Mouse (Mus musculus) left cerebral cortex, adult 11 months (tissue): ENCODE measurements around the gene Pcdh7.
"Not testable (repeated sequence)": the region's sequence is repeated elsewhere in the genome, so short reads cannot be mapped to it uniquely, and the experiment has no call there.

Source experiments
- DNase-seq: peaks from one replicate; pipeline ENCODE4 v3.0.0; 2022; ENCODE audit warnings: low spot score

The Pcdh7 gene

GRCm38 (mm10) chr5:58118930-58119611, 401.3 kb downstream of the Pcdh7 start:
- no peak for DNase-seq

DNA sequence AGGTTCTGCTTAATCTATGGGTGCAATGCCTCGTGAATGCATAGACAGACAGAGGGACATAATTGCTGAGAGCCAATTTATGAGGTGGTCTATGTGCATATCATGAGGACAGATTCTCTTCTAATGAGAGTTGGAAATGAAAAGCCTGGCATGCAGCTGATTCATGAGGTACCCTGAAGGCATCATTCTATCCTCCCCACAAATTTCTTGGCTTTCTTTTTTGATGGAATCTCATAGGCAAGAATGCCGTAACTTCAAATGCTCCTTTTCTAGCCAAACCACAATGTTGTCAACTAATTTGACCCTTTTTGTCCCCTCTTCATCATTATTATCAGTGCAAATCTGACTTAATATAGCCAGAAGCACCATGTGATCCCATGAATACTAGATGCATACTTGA, 426.1 kb downstream of the Pcdh7 start:
- no peak for DNase-seq

DNA sequence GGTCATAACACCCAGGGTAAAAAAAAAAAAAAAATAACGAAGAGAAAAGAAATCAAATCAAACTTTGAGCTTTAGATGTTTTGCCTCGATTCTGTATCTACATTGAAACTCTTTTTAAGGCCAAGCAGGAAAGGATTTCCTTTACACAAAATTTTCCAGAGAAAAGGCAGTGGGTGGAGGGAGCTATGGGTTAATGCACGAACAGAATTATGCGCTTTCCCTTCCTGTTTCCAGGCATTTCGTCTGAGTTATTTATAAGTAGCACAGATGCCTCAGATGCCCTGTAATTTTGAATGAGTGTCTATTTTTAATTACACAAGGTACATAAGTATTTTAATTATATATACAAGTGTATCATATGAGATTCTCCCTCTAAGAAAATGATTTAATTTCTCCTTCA, 436.2 kb downstream of the Pcdh7 start:
- DNase-seq: no peak

- no peak for DNase-seq
Measured at GRCm38 (mm10) chr5:58172218-58172617, 454.5 kb downstream of the Pcdh7 start.

- not testable (repeated sequence) for DNase-seq
Measured at GRCm38 (mm10) chr5:58174335-58174734, 456.6 kb downstream of the Pcdh7 start.

DNA sequence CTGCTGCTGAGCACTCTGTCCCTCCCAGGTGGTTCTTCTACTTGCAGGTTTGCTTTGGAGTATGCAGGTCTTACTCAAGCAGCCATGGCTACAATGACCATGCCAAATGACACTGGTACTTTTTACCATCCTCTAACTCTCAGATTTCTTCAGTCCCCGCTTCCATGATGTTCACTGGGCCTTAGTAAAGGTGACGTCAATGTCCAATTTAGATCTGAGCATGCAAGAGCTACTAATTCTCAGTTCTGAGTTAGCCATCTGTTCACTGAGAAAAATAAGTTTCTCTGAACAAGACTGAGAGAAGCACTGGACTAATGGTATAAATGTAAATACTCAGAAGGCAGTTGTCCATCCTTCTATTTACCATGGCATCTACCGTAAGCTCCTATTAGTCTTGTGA, 457.8 kb downstream of the Pcdh7 start:
- no peak for DNase-seq
